Comparison of ENCODE assay signal across 10 mouse cellular contexts in genomic region chr2:26588573-26588972, GRCm38 (mm10). TPM values are rescaled to one million over a fixed set of nuclear protein-coding genes. Genes with fewer than 3 reads are reported as not detected.
DNase-seq lines count a peak whose midpoint lies in the region; ATAC-seq and TF ChIP-seq lines count a peak whose summit lies in the region.
"Had no signal": no experiment of that assay in that cellular context is flagged by ENCODE, and none has a peak within 500 bp of the region (broad histone marks: within the 10 kb centered on the region; RNA-seq: fewer than 3 reads in every experiment).

No protein-coding gene starts in this region.

- H3K4me2 ChIP-seq in lung, postnatal 0 days (replicated peaks; ENCODE audit: low read depth, low read length) = peak overlapping the region; percentile 74
- peak overlapping the region; percentile 16; the same call in 1 of the 2 replicates for H3K4me2 ChIP-seq in hindbrain, embryonic 15.5 days

- H3K4me3 ChIP-seq in heart, embryonic 10.5 days = peak overlapping the region; percentile 83
- peak overlapping the region; percentile 58 for H3K4me3 ChIP-seq in lung, postnatal 0 days (ENCODE audit: low read depth, low read length)
- H3K4me3 ChIP-seq in hindbrain, embryonic 15.5 days = no peak overlapping the region
- H3K4me3 ChIP-seq in small intestine, adult 2 months (ENCODE audit: low read depth, low read length) = peak overlapping the region; percentile 30

- peaks cover 53% of the 10 kb centered on the region for H3K4me1 ChIP-seq in heart, embryonic 10.5 days
- peaks cover 6% of the 10 kb centered on the region; the same call in 1 of the 2 replicates for H3K4me1 ChIP-seq in lung, postnatal 0 days (ENCODE audit: insufficient read depth, low read depth, low read length)
- H3K4me1 ChIP-seq in hindbrain, embryonic 15.5 days (replicated peaks) = peaks cover 14% of the 10 kb centered on the region
- peaks cover 7% of the 10 kb centered on the region for H3K4me1 ChIP-seq in small intestine, adult 2 months (ENCODE audit: control insufficient read depth, insufficient read depth, insufficient read length, low read length)

- no peak for DNase-seq in heart, embryonic 10.5 days (ENCODE audit: low spot score)
- DNase-seq in heart, adult 8-10 months (ENCODE audit: low spot score) = no peak
- DNase-seq in lung, postnatal 0 days (ENCODE audit: low spot score) = no peak
- no peak for DNase-seq in lung, postnatal 4 days
- DNase-seq in urinary bladder, postnatal 25 days (ENCODE audit: low spot score) = no peak
- DNase-seq in layer of hippocampus, postnatal 25 days (ENCODE audit: extremely low spot score in 1 of 2, low spot score in 1 of 2) = no peak
- DNase-seq: lung, postnatal 10 days had no signal

- H3K27ac ChIP-seq in heart, embryonic 10.5 days = peak overlapping the region; percentile 91
- peak overlapping the region; percentile 91 for H3K27ac ChIP-seq in lung, postnatal 0 days (ENCODE audit: low read length)
- H3K27ac ChIP-seq in hindbrain, embryonic 15.5 days (replicated peaks) = no peak overlapping the region
- no peak overlapping the region for H3K27ac ChIP-seq in small intestine, adult 2 months (ENCODE audit: insufficient read depth, low read depth, low read length)

- peak overlapping the region; percentile 79 for H3K9ac ChIP-seq in lung, postnatal 0 days (replicated peaks; ENCODE audit: low read depth)
- no peak overlapping the region for H3K9ac ChIP-seq in hindbrain, embryonic 15.5 days

- H3K9me3 ChIP-seq in heart, embryonic 10.5 days = no peaks in the 10 kb centered on the region
- H3K9me3 ChIP-seq in lung, postnatal 0 days (ENCODE audit: low read length) = no peaks in the 10 kb centered on the region
- no peaks in the 10 kb centered on the region for H3K9me3 ChIP-seq in hindbrain, embryonic 15.5 days

- no peak for ATAC-seq in lung, postnatal 0 days
- no peak for ATAC-seq in hindbrain, embryonic 15.5 days (ENCODE audit: low FRiP score, low read depth)

- peaks cover 9% of the 10 kb centered on the region; the same call in 1 of the 2 replicates for H3K27me3 ChIP-seq in heart, embryonic 10.5 days (ENCODE audit: insufficient read depth, poor library complexity, severe bottlenecking)
- H3K27me3 ChIP-seq in lung, postnatal 0 days (replicated peaks; ENCODE audit: insufficient read depth, low read length) = no peaks in the 10 kb centered on the region
- H3K27me3 ChIP-seq in hindbrain, embryonic 15.5 days = no peaks in the 10 kb centered on the region
- no peaks in the 10 kb centered on the region; the same call in 1 of the 2 replicates for H3K27me3 ChIP-seq in small intestine, adult 2 months (ENCODE audit: control insufficient read depth, insufficient read depth, low read length)

- TF ChIP-seq CTCF in lung, postnatal 0 days (IDR thresholded peaks at IDR 0.05) = no peak
- TF ChIP-seq CTCF in small intestine, adult 2 months (IDR thresholded peaks at IDR 0.05; ENCODE audit: extremely low read depth, insufficient read length, insufficient replicate concordance, low read depth, low read length) = no peak

- peaks cover 50% of the 10 kb centered on the region for H3K36me3 ChIP-seq in heart, embryonic 10.5 days
- H3K36me3 ChIP-seq in lung, postnatal 0 days (ENCODE audit: insufficient read depth, low read length) = peaks cover 19% of the 10 kb centered on the region
- H3K36me3 ChIP-seq in hindbrain, embryonic 15.5 days = no peaks in the 10 kb centered on the region
- H3K36me3 ChIP-seq in small intestine, adult 2 months (ENCODE audit: control insufficient read depth, insufficient read depth, low read length) = peaks cover 22% of the 10 kb centered on the region

- WGBS in heart, embryonic 10.5 days = 12% methylated on average over 4 of the region's 4 CpGs
- 24% methylated on average over 4 of the region's 4 CpGs for WGBS in lung, postnatal 0 days
- WGBS in hindbrain, embryonic 15.5 days = 56% methylated on average over 4 of the region's 4 CpGs
- WGBS in small intestine, adult 2 months = 65% methylated on average over 4 of the region's 4 CpGs

- TF ChIP-seq EP300 in lung, postnatal 0 days (IDR thresholded peaks at IDR 0.05) = no peak

- TF ChIP-seq POLR2A in small intestine, adult 2 months (IDR thresholded peaks at IDR 0.05; ENCODE audit: low read depth, low read length) = no peak

RNA-seq across cellular contexts. Expression of gene Gm20532, which starts 2.1 kb away (rescaled TPM):
- polyA plus RNA-seq in heart, embryonic 10.5 days (2016; fragmentation: Nextera tagmentation; extraction: Ambion mirVana) = not detected in 2 replicates
- total RNA-seq in heart, adult 8-10 months (2022) = not detected
- polyA plus RNA-seq in lung, postnatal 0 days (2015; fragmentation: Nextera tagmentation; extraction: Ambion mirVana) = not detected in 2 replicates
- not detected in 2 replicates for polyA plus RNA-seq in hindbrain, embryonic 15.5 days (2015; fragmentation: Nextera tagmentation; extraction: Ambion mirVana)
- polyA plus RNA-seq in small intestine, adult 2 months (2012; rRNA removed) = not detected in 2 replicates
- total RNA-seq in layer of hippocampus, postnatal 25 days (2021) = not detected
- polyA plus RNA-seq: gonadal fat pad, adult 2 months had no signal

RNA-seq across cellular contexts. Expression of gene Egfl7, which starts 8.8 kb away (rescaled TPM):
- 164 and 186 TPM in 2 replicates for polyA plus RNA-seq in heart, embryonic 10.5 days (2016; fragmentation: Nextera tagmentation; extraction: Ambion mirVana)
- 100 to 1,000 TPM; 122 to 172 (median 148) TPM for total RNA-seq in heart, adult 8-10 months (2022)
- 412 and 467 TPM in 2 replicates for polyA plus RNA-seq in lung, postnatal 0 days (2015; fragmentation: Nextera tagmentation; extraction: Ambion mirVana)
- 70.7 and 75.3 TPM in 2 replicates for polyA plus RNA-seq in hindbrain, embryonic 15.5 days (2015; fragmentation: Nextera tagmentation; extraction: Ambion mirVana)
- 61.1 and 96.8 TPM in 2 replicates for polyA plus RNA-seq in small intestine, adult 2 months (2012; rRNA removed)
- 10 to 100 TPM; 56.8 to 68.2 TPM for total RNA-seq in layer of hippocampus, postnatal 25 days (2021)

RNA-seq across cellular contexts. Expression of gene Agpat2, which starts 15.6 kb away (rescaled TPM):
- 20.4 and 28.9 TPM in 2 replicates for polyA plus RNA-seq in heart, embryonic 10.5 days (2016; fragmentation: Nextera tagmentation; extraction: Ambion mirVana)
- 10 to 100 TPM; 51.1 to 65.9 (median 60.8) TPM for total RNA-seq in heart, adult 8-10 months (2022)
- 59.5 and 72.8 TPM in 2 replicates for polyA plus RNA-seq in lung, postnatal 0 days (2015; fragmentation: Nextera tagmentation; extraction: Ambion mirVana)
- polyA plus RNA-seq in hindbrain, embryonic 15.5 days (2015; fragmentation: Nextera tagmentation; extraction: Ambion mirVana) = 6.1 and 6.6 TPM in 2 replicates
- 288 and 515 TPM in 2 replicates for polyA plus RNA-seq in small intestine, adult 2 months (2012; rRNA removed)
- 1 to 10 TPM; 1.2 to 1.9 TPM for total RNA-seq in layer of hippocampus, postnatal 25 days (2021)

RNA-seq across cellular contexts. Expression of gene Fam69b, which starts 39.7 kb away (rescaled TPM):
- 15.7 and 18.2 TPM in 2 replicates for polyA plus RNA-seq in heart, embryonic 10.5 days (2016; fragmentation: Nextera tagmentation; extraction: Ambion mirVana)
- total RNA-seq in heart, adult 8-10 months (2022) = 10 to 100 TPM; 15.0 to 26.6 (median 20.9) TPM
- 6.2 and 8.2 TPM in 2 replicates for polyA plus RNA-seq in lung, postnatal 0 days (2015; fragmentation: Nextera tagmentation; extraction: Ambion mirVana)
- polyA plus RNA-seq in hindbrain, embryonic 15.5 days (2015; fragmentation: Nextera tagmentation; extraction: Ambion mirVana) = 138 and 152 TPM in 2 replicates
- polyA plus RNA-seq in small intestine, adult 2 months (2012; rRNA removed) = 5.0 and 7.7 TPM in 2 replicates
- 10 to 100 TPM; 71.3 to 78.8 TPM for total RNA-seq in layer of hippocampus, postnatal 25 days (2021)

Comparison
In these comparisons a context has a peak if more than half of its experiments do, and no peak if none do; other contexts are left out.
1. H3K27ac ChIP-seq: peak in heart, embryonic 10.5 days (single experiment) and lung, postnatal 0 days (single experiment); none in hindbrain, embryonic 15.5 days (single experiment) and small intestine, adult 2 months (single experiment).